Mouse (Mus musculus): ENCODE measurements around the gene Ropn1l. TPM values are rescaled to one million over a fixed set of nuclear protein-coding genes. Genes with fewer than 3 reads are reported as not detected.
A peak's percentile ranks its signal among the peaks of the same experiment; 100 is the strongest.

The Ropn1l gene
- total RNA-seq, 2 experiments from 2014 or later, result 0.27 TPM; not detected in 1

- intact Hi-C loops (cut with DNase I), result no loop called here
- DNase-seq, result no peak
Observed at GRCm38 (mm10) chr15:31414179-31414898, 39.2 kb downstream of the Ropn1l start.

GRCm38 (mm10) chr15:31413662-31414061, 39.9 kb downstream of the Ropn1l start:
- intact Hi-C loops (cut with DNase I), result no loop called here
- DNase-seq, result no peak

DNA sequence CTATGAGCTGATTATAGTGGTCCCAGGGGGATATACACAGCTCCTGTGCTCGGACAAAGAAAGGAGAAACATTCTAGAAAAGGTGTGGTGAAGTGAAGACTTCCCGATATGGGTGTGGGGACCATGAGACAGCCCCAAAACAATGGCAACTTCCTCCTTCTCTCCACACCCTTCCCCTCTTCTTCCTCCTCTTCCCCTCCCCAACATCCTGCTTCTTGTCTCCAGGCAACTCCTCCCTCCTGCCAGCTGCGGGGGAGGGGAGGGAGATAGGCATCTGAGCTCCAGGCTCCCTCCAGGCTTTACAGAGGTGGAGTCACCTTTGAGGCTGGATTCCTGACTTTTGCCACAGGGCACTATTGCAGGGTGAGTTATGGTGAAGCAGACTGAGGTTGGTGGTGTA, 40.6 kb downstream of the Ropn1l start:
- intact Hi-C loops (cut with DNase I), result no loop called here

GRCm38 (mm10) chr15:31412436-31412835, 41.1 kb downstream of the Ropn1l start:
- intact Hi-C loops (cut with DNase I), result no loop called here

More for the DNA sequence above, 40.6 kb downstream of the Ropn1l start:
- DNase-seq, result no peak

DNA sequence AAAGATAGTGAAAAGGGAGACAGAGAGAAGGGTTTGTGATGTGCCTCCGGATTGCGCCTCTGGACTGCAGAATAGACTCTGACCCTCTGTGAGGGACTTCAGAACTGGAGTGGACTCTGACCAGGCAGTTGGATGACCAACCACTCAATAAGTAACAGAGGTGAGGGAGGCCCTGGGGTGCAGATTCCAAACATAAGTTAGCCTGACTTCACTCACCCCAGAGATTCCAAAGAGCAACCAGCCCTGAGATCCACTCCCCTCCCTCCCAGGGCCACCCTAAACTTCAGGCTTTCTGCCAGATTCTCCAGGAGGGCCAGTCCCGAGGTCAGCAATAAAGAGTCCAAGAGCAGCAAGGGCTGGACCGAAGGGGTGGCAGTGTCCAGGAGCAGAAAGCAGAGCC, 46.0 kb downstream of the Ropn1l start:
- intact Hi-C loops (cut with DNase I), result no loop called here
- no peak for DNase-seq

More at GRCm38 (mm10) chr15:31412436-31412835, 41.1 kb downstream of the Ropn1l start:
- DNase-seq, result no peak

GRCm38 (mm10) chr15:31406881-31407280, 46.7 kb downstream of the Ropn1l start:
- DNase-seq, result no peak
- intact Hi-C loops (cut with DNase I), result no loop called here

- intact Hi-C loops (cut with DNase I), result no loop called here
- DNase-seq, result no peak
Observed at GRCm38 (mm10) chr15:31404346-31404745, 49.2 kb downstream of the Ropn1l start.

DNA sequence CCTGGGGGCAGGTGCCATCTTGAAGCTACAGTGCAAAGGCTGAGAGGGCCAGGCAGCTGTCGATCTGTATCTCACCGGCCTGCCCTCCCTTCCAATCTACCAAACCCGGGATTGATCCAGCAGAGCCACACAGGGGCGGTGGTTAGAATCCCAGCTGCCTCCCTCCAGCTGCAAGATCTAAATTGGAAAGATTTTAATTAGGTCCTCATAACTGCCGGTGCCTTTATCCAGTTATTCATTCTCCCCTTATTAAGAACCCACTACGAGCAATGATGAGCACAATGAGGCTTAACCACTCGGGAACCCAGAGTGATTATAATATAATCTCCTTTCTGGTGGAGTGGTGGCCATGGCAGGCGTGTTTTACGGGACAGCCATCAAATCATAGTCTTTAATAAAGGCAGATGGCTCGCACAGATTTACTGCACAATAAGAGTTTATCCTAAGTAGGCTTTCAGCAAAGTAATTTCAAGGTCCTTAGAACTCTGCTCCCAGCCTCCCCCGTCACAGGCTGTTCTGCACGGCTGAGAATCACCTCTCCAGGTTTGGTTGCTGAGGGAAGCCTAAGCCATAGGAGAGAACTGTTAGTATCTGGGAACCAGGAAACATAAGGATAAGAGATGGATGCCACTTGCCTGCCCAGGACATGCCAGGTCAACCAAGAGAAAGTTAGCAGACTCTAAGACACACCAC, 51.2 kb downstream of the Ropn1l start:
- DNase-seq, result no peak

DNA sequence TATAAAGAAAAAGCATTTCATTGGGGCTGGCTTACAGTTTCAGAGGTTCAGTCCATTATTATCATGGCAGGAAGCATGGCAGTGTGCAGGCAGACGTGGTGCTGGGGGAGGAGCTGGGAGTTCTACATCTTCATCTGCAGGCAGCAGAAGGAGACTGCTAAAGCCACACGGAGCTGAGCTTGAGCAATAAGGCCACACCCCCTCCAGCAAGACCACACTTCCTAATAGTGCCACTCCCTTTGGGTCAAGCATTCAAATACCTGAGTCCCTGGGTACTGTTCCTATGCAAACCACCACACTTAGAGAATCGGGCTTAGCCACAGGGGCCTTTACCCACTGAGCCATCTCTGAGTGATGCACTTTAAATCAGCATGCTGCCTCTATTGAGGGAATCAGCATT, 52.6 kb downstream of the Ropn1l start:
- intact Hi-C loops (cut with DNase I), result no loop called here
- no peak for DNase-seq

More for the DNA sequence above, 51.2 kb downstream of the Ropn1l start:
- intact Hi-C loops (cut with DNase I), result no loop called here

- peak in 1 of 2 experiments; percentile 4 for DNase-seq
Observed at GRCm38 (mm10) chr15:31398769-31399168, 54.8 kb downstream of the Ropn1l start.

GRCm38 (mm10) chr15:31397379-31397778, 56.2 kb downstream of the Ropn1l start:
- intact Hi-C loops (cut with DNase I), result no loop called here
- no peak for DNase-seq

More at GRCm38 (mm10) chr15:31398769-31399168, 54.8 kb downstream of the Ropn1l start:
- intact Hi-C loops (cut with DNase I), result no loop called here

DNA sequence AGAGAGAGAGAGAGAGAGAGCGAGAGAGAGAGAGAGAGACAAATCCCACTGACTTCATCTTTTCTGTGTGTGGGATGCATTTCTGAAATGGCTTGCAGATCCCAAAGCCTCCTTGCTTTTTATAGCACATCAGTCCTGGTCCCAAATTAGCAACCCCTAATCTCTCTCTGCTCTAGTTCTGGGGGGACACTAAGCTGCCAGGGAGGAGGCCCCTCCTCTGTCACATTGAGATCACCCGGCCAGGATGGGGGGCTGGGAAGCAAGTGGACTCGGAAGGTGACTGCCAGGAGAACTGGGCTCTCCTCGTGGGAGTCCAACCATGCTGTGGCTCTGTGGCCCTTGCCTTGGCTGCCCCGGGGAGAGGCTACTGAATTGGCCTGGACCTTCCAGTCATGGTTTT, 56.8 kb downstream of the Ropn1l start:
- intact Hi-C loops (cut with DNase I), result no loop called here
- DNase-seq, result no peak

- intact Hi-C loops (cut with DNase I), result no loop called here
- DNase-seq, result no peak
Observed at GRCm38 (mm10) chr15:31395986-31396385, 57.6 kb downstream of the Ropn1l start.

GRCm38 (mm10) chr15:31393402-31393801, 60.1 kb downstream of the Ropn1l start:
- intact Hi-C loops (cut with DNase I), result no loop called here
- no peak for DNase-seq

DNA sequence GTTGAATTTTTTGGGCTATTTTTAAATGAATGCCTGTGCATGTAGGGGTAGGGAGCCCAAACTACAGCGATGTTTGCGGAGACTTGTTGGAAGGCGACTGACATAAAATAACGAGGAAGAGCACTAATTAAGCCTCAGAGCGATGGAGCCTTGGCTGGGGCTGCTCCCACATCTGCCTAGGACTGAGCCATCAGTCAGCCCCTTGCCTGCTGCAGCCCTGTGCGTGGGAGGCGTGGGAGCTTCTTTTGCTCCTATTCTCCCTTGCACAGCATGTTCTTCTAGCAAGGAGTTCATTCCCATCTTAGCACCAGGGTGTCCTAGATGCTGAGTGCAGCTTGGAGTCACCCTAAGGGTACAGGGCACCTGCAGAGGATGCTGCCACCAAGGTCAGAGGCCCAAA, 60.8 kb downstream of the Ropn1l start:
- no peak for DNase-seq
- intact Hi-C loops (cut with DNase I), result no loop called here

DNA sequence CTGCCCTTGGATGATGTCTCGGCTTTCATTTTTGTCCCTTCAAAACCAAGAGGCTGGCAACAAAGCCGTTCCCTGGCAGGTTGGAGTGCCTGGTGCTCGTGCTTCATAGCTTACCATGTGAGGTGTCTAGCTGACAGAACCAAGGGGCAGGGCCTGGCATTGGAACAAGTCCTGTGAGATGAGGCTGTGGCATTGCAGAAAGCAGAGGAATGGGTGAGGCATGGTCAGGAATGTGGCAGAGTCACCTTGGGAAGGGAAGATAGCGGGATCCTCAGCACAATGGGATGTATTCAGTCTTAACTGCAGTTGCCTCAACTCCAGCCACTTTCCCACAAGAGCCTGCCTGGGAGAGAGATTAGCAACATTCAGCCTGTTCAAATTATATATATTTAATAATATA, 61.4 kb downstream of the Ropn1l start:
- DNase-seq, result no peak
- intact Hi-C loops (cut with DNase I), result no loop called here

Other genes with a start within 250 kb of the Ropn1l start
- gene Dap, start 229.4 kb downstream of the Ropn1l start, total RNA-seq (2021), result 1 to 10 TPM; 8.8 to 9.9 TPM
- gene Ankrd33b, start 86.0 kb downstream of the Ropn1l start, total RNA-seq (2021), result 10 to 100 TPM in 1 of 2 experiments, 1 to 10 TPM in 1; 9.9 to 14.5 TPM
- gene March6, start 77.3 kb upstream of the Ropn1l start, total RNA-seq (2021), result 100 to 1,000 TPM in 1 of 2 experiments, 10 to 100 TPM in 1; 99.7 to 116 TPM
- gene Cmbl, start 111.7 kb upstream of the Ropn1l start, total RNA-seq (2021), result 10 to 100 TPM; 43.3 to 47.6 TPM
- 100 to 1,000 TPM; 122 to 124 TPM for gene Cct5, start 148.1 kb upstream of the Ropn1l start, total RNA-seq (2021)
- 10 to 100 TPM; 11.4 to 12.0 TPM for gene Fam173b, start 148.1 kb upstream of the Ropn1l start, total RNA-seq (2021)